Mouse (Mus musculus) heart, postnatal 0 days (tissue): Measurements from ENCODE around the gene Zrsr2. TPM values are rescaled to one million over a fixed set of nuclear protein-coding genes. Genes with fewer than 3 reads are reported as not detected.

Source experiments
- ATAC-seq: fragments of 200-750 bp; cut with Nextera tagmentation; 2 replicates; pipeline ENCODE4 v1.8.0; 2017; ENCODE audit warnings: low read depth, moderate number of reproducible peaks, moderate library complexity; ENCODE audit not compliant: insufficient read depth
- DNase-seq: peaks from one replicate; pipeline ENCODE4 v3.0.0-alpha.2; 2016; ENCODE audit warnings: low spot score
- H3K27ac ChIP-seq: fragments of 300-500 bp; sonication (generic); 2 replicates; pipeline ENCODE4 v1.5.1; 2014; ENCODE audit warnings: low read depth, mild to moderate bottlenecking
- H3K27me3 ChIP-seq: fragments of 300-500 bp; sonication (generic); 2 replicates; pipeline ENCODE4 v1.6.1; 2014; ENCODE audit warnings: low read length, mixed read lengths; ENCODE audit not compliant: control insufficient read depth, insufficient read depth
- H3K36me3 ChIP-seq: fragments of 300-500 bp; sonication (generic); replicated peaks from 2 replicates; pipeline ENCODE4 v1.6.1; 2014; ENCODE audit warnings: low read length, mixed read lengths; ENCODE audit not compliant: control insufficient read depth, insufficient read depth
- H3K4me1 ChIP-seq: fragments of 300-500 bp; sonication (generic); 2 replicates; pipeline ENCODE4 v1.6.1; 2014; ENCODE audit warnings: antibody characterized with exemption; ENCODE audit not compliant: control insufficient read depth, insufficient read depth
- H3K4me2 ChIP-seq: fragments of 300-500 bp; sonication (generic); 2 replicates; pipeline ENCODE4 v1.6.1; 2014; ENCODE audit warnings: low read depth, mild to moderate bottlenecking, low read length, moderate library complexity
- H3K4me3 ChIP-seq: fragments of 300-500 bp; sonication (generic); 2 replicates; pipeline ENCODE4 v1.5.1; 2014; ENCODE audit warnings: low read depth, low read length
- H3K9ac ChIP-seq: fragments of 300-500 bp; sonication (generic); replicated peaks from 2 replicates; pipeline ENCODE4 v1.6.1; 2014; ENCODE audit warnings: low read depth, low read length, mixed read lengths
- H3K9me3 ChIP-seq: fragments of 300-500 bp; sonication (generic); replicated peaks from 2 replicates; pipeline ENCODE4 v1.6.1; 2016; ENCODE audit warnings: low read length; ENCODE audit not compliant: control insufficient read depth
- CTCF ChIP-seq: IDR thresholded peaks from 2 replicates; pipeline ENCODE4 v1.5.1; 2016; ENCODE audit warnings: antibody characterized with exemption, control low read depth, low read depth
- EP300 ChIP-seq: IDR thresholded peaks from 2 replicates; pipeline ENCODE4 v1.6.1; 2016; ENCODE audit warnings: antibody characterized with exemption, low read depth
- WGBS: fragments of 180-500 bp; shearing (Covaris S2); extraction: QIAGEN DNeasy Blood & Tissue Kit; methylation state at CpG from one replicate; pipeline ENCODE4 v1.1.7; 2014; 5-methylcytosine and 5-hydroxymethylcytosine counted together
- polyA plus RNA-seq: library from polyadenylated mRNA; unstranded; fragments of >200 nt; fragmentation: Nextera tagmentation; extraction: Ambion mirVana; gene quantifications from 2 replicates; pipeline ENCODE4 v1.2.1, GENCODE M21; 2015
- total RNA-seq: library from RNA; depleted of rRNA; stranded (reverse); fragments of >200 nt; gene quantifications from 2 replicates; pipeline ENCODE4 v1.2.3, GENCODE M21; 2014; ENCODE audit warnings: low replicate concordance

Gene Zrsr2
- total and polyA plus RNA-seq, 2 experiments from 2014 or later, result 0.92 to 25.8 TPM

DNA sequence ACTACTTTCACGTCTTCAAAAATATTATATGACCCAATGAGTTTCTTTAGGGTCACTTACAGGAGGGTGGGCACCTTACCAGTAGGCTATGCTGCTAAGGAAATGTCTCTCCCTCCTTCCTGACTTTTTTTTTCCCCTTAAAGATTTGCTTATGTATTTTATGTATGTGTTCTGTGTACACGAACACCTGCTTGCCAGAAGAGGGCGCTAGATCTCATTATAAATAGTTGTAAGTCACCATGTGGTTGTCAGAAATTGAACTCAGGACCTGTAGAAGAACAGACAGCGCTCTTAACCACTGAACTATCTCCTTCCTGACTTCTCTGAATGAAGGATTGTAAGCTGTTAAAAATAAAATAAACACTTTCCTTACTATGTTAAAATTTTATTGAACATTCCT is 23.0 kb upstream of the Zrsr2 start:
- TF ChIP-seq CTCF, result no peak
- no peak for TF ChIP-seq EP300
- H3K9ac ChIP-seq, result no peak overlapping the region
- H3K4me2 ChIP-seq, result no peak overlapping the region
- H3K9me3 ChIP-seq, result no peaks in the 10 kb centered on the region
- DNase-seq (no peak), ATAC-seq (no peak)
- no peaks in the 10 kb centered on the region for H3K4me1 ChIP-seq
- no peaks in the 10 kb centered on the region for H3K27me3 ChIP-seq
- 44% methylated on average over 4 of the region's 4 CpGs for WGBS
- H3K27ac ChIP-seq, result no peak overlapping the region
- H3K36me3 ChIP-seq, result no peaks in the 10 kb centered on the region
- no peak overlapping the region for H3K4me3 ChIP-seq

DNA sequence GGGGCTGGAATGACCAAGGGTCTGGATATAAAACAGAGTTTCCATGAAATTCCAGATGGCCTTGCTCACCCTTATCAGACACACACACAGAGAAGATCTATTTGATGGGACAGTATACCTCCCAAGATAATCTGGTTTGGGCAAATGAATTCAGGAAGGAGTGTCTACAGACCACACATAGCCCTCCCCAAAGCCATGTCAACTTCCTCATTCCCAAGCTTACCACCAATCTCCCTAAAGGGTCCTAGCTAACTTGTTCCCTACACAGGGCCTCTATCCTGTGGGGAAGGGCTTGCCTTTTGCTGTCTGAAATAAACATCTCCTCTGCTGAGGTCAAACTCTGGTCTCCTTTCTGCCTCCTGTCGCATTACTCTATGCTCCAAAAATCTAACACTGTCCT is 22.6 kb upstream of the Zrsr2 start:
- Histone ChIP-seq H3K27ac (no peak overlapping the region), H3K27me3 (no peaks in the 10 kb centered on the region), H3K9me3 (no peaks in the 10 kb centered on the region), H3K4me1 (no peaks in the 10 kb centered on the region), H3K4me2 (no peak overlapping the region), H3K4me3 (no peak overlapping the region), H3K9ac (no peak overlapping the region), H3K36me3 (no peaks in the 10 kb centered on the region)
- 74% methylated on average over 1 of the region's 1 CpGs for WGBS
- DNase-seq (no peak), ATAC-seq (no peak)
- TF ChIP-seq EP300 (no peak), CTCF (no peak)

DNA sequence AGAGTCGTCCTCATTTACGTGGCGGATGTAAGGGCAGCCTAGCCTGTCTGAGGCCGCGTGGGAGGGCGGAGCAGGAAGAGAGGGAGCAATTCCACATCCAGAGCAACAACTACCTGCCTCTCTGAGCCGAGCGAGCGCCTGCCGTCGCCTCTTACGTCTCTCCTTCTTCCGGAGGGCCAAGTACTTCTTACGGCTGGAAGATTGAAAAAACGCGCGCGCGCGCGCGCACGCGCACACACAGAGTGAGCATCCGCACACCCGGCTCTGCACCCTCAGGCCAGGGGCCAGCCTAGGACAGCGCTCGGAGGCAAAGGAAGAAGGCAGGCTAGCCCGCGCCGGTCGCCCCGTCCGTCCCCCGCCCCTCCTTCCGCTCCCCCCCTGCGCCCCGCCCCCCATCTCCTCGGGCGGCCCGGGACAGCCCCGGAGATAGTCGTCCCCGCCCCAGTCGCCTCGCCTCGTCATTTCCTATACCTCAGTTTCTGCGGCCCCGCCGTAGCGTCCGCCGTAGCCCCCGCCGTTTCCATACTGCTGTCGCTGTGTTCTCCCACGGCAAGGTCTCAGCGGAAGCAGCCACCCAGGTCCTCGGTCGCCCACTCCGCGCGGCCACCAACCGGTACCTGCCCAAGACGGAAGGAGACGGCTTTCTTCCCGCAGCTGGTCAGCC is 526 bp downstream of the Zrsr2 start:
- H3K4me2 ChIP-seq, result peak overlapping the region; percentile 64
- 20% methylated on average over 45 of the region's 67 CpGs for WGBS

GRCm38 (mm10) chrX:163957381-163957780 is 1.1 kb downstream of the Zrsr2 start:
- H3K4me1 ChIP-seq, result no peaks in the 10 kb centered on the region
- peaks cover 24% of the 10 kb centered on the region for H3K36me3 ChIP-seq
- no peak for ATAC-seq
- H3K9me3 ChIP-seq, result no peaks in the 10 kb centered on the region
- DNase-seq, result no peak
- H3K9ac ChIP-seq, result peak overlapping the region; percentile 82; the same call in 1 of the 2 replicates
- H3K4me2 ChIP-seq, result peak overlapping the region; percentile 64
- H3K4me3 ChIP-seq, result peak overlapping the region; percentile 81
- TF ChIP-seq EP300 (no peak), CTCF (no peak)
- no peaks in the 10 kb centered on the region for H3K27me3 ChIP-seq
- peak overlapping the region; percentile 99 for H3K27ac ChIP-seq
- 25% methylated on average over 12 of the region's 12 CpGs for WGBS

More for the DNA sequence above, 526 bp downstream of the Zrsr2 start:
- Histone ChIP-seq H3K4me3 (peak overlapping the region; percentile 81), H3K27ac (peak overlapping the region; percentile 99), H3K27me3 (no peaks in the 10 kb centered on the region), H3K9ac (peak overlapping the region; percentile 82), H3K9me3 (no peaks in the 10 kb centered on the region), H3K4me1 (no peaks in the 10 kb centered on the region), H3K36me3 (peaks cover 22% of the 10 kb centered on the region)
- TF ChIP-seq EP300 (no peak), CTCF (no peak)
- DNase-seq (peak; percentile 30), ATAC-seq (peak; percentile 90)

DNA sequence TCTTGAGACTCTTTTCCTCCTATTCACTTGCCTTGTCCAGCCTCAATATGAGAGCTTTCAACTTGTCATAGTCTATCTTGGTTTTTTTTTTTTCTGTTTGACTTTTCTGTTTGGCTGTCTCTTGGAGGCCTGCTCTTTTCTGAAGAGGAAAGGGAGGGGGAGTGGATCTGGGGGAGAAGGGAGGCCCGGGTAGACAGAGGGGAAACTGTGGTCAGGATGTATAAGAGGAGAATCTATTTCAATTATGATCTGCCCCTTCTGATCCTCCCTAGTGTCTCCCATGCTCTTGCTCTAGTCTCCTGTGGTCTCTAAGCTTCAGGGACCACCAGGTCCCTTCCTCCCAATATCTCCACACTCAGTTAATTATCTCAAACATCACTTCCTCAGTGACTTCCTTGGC is 6.8 kb downstream of the Zrsr2 start:
- H3K9me3 ChIP-seq, result no peaks in the 10 kb centered on the region
- H3K4me1 ChIP-seq, result no peaks in the 10 kb centered on the region
- ATAC-seq, result no peak
- no peaks in the 10 kb centered on the region for H3K27me3 ChIP-seq
- no peak overlapping the region for H3K9ac ChIP-seq
- DNase-seq, result no peak
- H3K27ac ChIP-seq, result no peak overlapping the region
- H3K4me3 ChIP-seq, result no peak overlapping the region
- 63% methylated on average over 1 of the region's 1 CpGs for WGBS
- TF ChIP-seq CTCF, result no peak
- no peak for TF ChIP-seq EP300
- no peak overlapping the region for H3K4me2 ChIP-seq
- peaks cover 50% of the 10 kb centered on the region for H3K36me3 ChIP-seq

- Histone ChIP-seq H3K4me1 (no peaks in the 10 kb centered on the region), H3K9ac (no peak overlapping the region), H3K36me3 (peaks cover 52% of the 10 kb centered on the region), H3K9me3 (no peaks in the 10 kb centered on the region), H3K4me2 (no peak overlapping the region), H3K4me3 (no peak overlapping the region), H3K27ac (no peak overlapping the region), H3K27me3 (no peaks in the 10 kb centered on the region)
- DNase-seq (no peak), ATAC-seq (no peak)
- WGBS, result 86% methylated on average over 3 of the region's 3 CpGs
- no peak for TF ChIP-seq EP300
- no peak for TF ChIP-seq CTCF
Measured at GRCm38 (mm10) chrX:163944381-163944780, 14.1 kb downstream of the Zrsr2 start.
